ENCODE assay signal across 21 mouse cellular contexts in genomic region chr3:57515044-57515443, GRCm38 (mm10).
DNase-seq lines count a peak whose midpoint lies in the region; ATAC-seq and TF ChIP-seq lines count a peak whose summit lies in the region.
"Had no signal": no experiment of that assay in that cellular context is flagged by ENCODE, and none has a peak within 500 bp of the region (broad histone marks: within the 10 kb centered on the region; RNA-seq: fewer than 3 reads in every experiment).

No protein-coding gene starts in this region.

- TF ChIP-seq CTCF in gastrocnemius, adult 2 months (IDR thresholded peaks at IDR 0.05): no peak

- no peak overlapping the region for H3K4me3 ChIP-seq in gastrocnemius, adult 2 months
- no peak overlapping the region for H3K4me3 ChIP-seq in kidney, embryonic 16.5 days (ENCODE audit: low read length)
- no peak overlapping the region for H3K4me3 ChIP-seq in lung, embryonic 16.5 days (ENCODE audit: low read length)
- H3K4me3 ChIP-seq in brown adipose tissue, adult 24 weeks (ENCODE audit: insufficient read depth, low read depth, low read length): no peak overlapping the region
- H3K4me3 ChIP-seq: embryonic facial prominence, embryonic 13.5 days; forebrain, embryonic 12.5 days; heart, embryonic 12.5 days; hindbrain, embryonic 10.5 days had no signal

- no peak for DNase-seq in gastrocnemius, adult 2 months
- DNase-seq in gastrocnemius, postnatal 36 days: no peak
- DNase-seq in kidney, postnatal 10 days: no peak
- DNase-seq in lung, postnatal 4 days: no peak
- no peak for DNase-seq in cerebellum, adult 9-10 months
- DNase-seq: adrenal gland, postnatal 10 days; B cell, adult 2 months; cerebellum, adult 11-12 months; cerebellum, adult 9-11 months; cerebellum, postnatal 36 days; gastrocnemius, postnatal 14 days had no signal

- H3K9me3 ChIP-seq in kidney, embryonic 16.5 days (ENCODE audit: low read length): no peaks in the 10 kb centered on the region; the same call in 1 of the 2 replicates
- no peaks in the 10 kb centered on the region for H3K9me3 ChIP-seq in lung, embryonic 16.5 days (ENCODE audit: control insufficient read depth, low read length)
- H3K9me3 ChIP-seq: embryonic facial prominence, embryonic 13.5 days; forebrain, embryonic 12.5 days; heart, embryonic 12.5 days; hindbrain, embryonic 10.5 days had no signal

- no peaks in the 10 kb centered on the region for H3K27me3 ChIP-seq in kidney, embryonic 16.5 days (ENCODE audit: insufficient read depth, low read length)
- H3K27me3 ChIP-seq in lung, embryonic 16.5 days (ENCODE audit: control insufficient read depth, insufficient read depth, low read depth, low read length): no peaks in the 10 kb centered on the region
- H3K27me3 ChIP-seq: embryonic facial prominence, embryonic 13.5 days; forebrain, embryonic 12.5 days; heart, embryonic 12.5 days had no signal

- H3K4me2 ChIP-seq in kidney, embryonic 16.5 days (replicated peaks; ENCODE audit: low read depth, low read length): no peak overlapping the region
- H3K4me2 ChIP-seq in lung, embryonic 16.5 days (ENCODE audit: low read depth, low read length): no peak overlapping the region
- H3K4me2 ChIP-seq: embryonic facial prominence, embryonic 13.5 days; forebrain, embryonic 12.5 days; heart, embryonic 12.5 days; hindbrain, embryonic 14.5 days had no signal

- H3K4me1 ChIP-seq in kidney, embryonic 16.5 days (ENCODE audit: insufficient read depth, low read length): peaks cover 10% of the 10 kb centered on the region
- H3K4me1 ChIP-seq in lung, embryonic 16.5 days (replicated peaks; ENCODE audit: control insufficient read depth, insufficient read depth, low read length): peaks cover 17% of the 10 kb centered on the region
- peaks cover 17% of the 10 kb centered on the region for H3K4me1 ChIP-seq in brown adipose tissue, adult 24 weeks (ENCODE audit: control insufficient read depth, insufficient read depth, insufficient read length, low read length)
- H3K4me1 ChIP-seq: forebrain, embryonic 12.5 days had no signal

- no peak overlapping the region for H3K9ac ChIP-seq in kidney, embryonic 16.5 days (replicated peaks; ENCODE audit: low read length)
- H3K9ac ChIP-seq in lung, embryonic 16.5 days (ENCODE audit: low read length): no peak overlapping the region
- H3K9ac ChIP-seq: embryonic facial prominence, embryonic 13.5 days; forebrain, embryonic 12.5 days; heart, embryonic 12.5 days; hindbrain, embryonic 14.5 days had no signal

- H3K36me3 ChIP-seq in kidney, embryonic 16.5 days (ENCODE audit: insufficient read depth, low read length): no peaks in the 10 kb centered on the region
- H3K36me3 ChIP-seq in lung, embryonic 16.5 days (ENCODE audit: control insufficient read depth, insufficient read depth, low read length): no peaks in the 10 kb centered on the region
- H3K36me3 ChIP-seq: embryonic facial prominence, embryonic 13.5 days; forebrain, embryonic 12.5 days; heart, embryonic 12.5 days; hindbrain, embryonic 10.5 days had no signal

- no peak for ATAC-seq in kidney, embryonic 16.5 days (ENCODE audit: low FRiP score, low TSS enrichment)
- ATAC-seq in lung, embryonic 16.5 days (ENCODE audit: low read depth): no peak
- ATAC-seq: CD4-positive, CD25-positive, alpha-beta regulatory T cell, adult 4 months; forebrain, embryonic 16.5 days had no signal

- WGBS in kidney, embryonic 16.5 days: 98% methylated on average over 7 of the region's 7 CpGs
- 95% methylated on average over 7 of the region's 7 CpGs for WGBS in lung, embryonic 16.5 days

- peak overlapping the region; percentile 38; the same call in 1 of the 2 replicates for H3K27ac ChIP-seq in gastrocnemius, adult 2 months
- H3K27ac ChIP-seq in kidney, embryonic 16.5 days (ENCODE audit: low read length): 0 out of 2 replicates have a peak overlapping the region, but pooled peaks have one; percentile 40
- peak overlapping the region; percentile 78; the same call in 1 of the 2 replicates for H3K27ac ChIP-seq in lung, embryonic 16.5 days (ENCODE audit: low read length)
- H3K27ac ChIP-seq in brown adipose tissue, adult 24 weeks (replicated peaks; ENCODE audit: low read depth, low read length): 0 out of 2 replicates have a peak overlapping the region, but pooled peaks have one; percentile 16
- H3K27ac ChIP-seq: embryonic facial prominence, embryonic 13.5 days; forebrain, embryonic 12.5 days; hindbrain, embryonic 10.5 days; hindbrain, embryonic 14.5 days had no signal

- intact Hi-C loops in gastrocnemius, adult 2 months (cut with DNase I): no loop called here
- intact Hi-C loops in gastrocnemius, postnatal 36 days (cut with DNase I): no loop called here

Comparison
In these comparisons a context has a peak if more than half of its experiments do, and no peak if none do; other contexts are left out.
1. H3K27ac ChIP-seq: peak in every context shown above with its lines; median percentile 78 in lung, embryonic 16.5 days; 40 in kidney, embryonic 16.5 days; 38 in gastrocnemius, adult 2 months; 16 in brown adipose tissue, adult 24 weeks.